Mouse (Mus musculus) kidney, postnatal 0 days (tissue): ENCODE data around the gene Yif1b. TPM values are rescaled to one million over a fixed set of nuclear protein-coding genes. Genes with fewer than 3 reads are reported as not detected.

Experiments used
- ATAC-seq: fragments of 200-750 bp; cut with Nextera tagmentation; replicated peaks from 2 replicates; pipeline ENCODE4 v1.8.0; 2017; ENCODE audit warnings: low read depth, moderate number of reproducible peaks, moderate TSS enrichment, moderate library complexity; ENCODE audit not compliant: low FRiP score
- DNase-seq: peaks from one replicate; pipeline ENCODE4 v3.0.0-alpha.2; 2016; ENCODE audit warnings: low spot score
- H3K27ac ChIP-seq: fragments of 300-500 bp; sonication (generic); 2 replicates; pipeline ENCODE4 v1.5.1; 2014; ENCODE audit warnings: mild to moderate bottlenecking
- H3K27me3 ChIP-seq: fragments of 300-500 bp; sonication (generic); 2 replicates; pipeline ENCODE4 v1.6.1; 2014; ENCODE audit warnings: low read length, mixed read lengths; ENCODE audit not compliant: insufficient read depth
- H3K36me3 ChIP-seq: fragments of 300-500 bp; sonication (generic); 2 replicates; pipeline ENCODE4 v1.6.1; 2014; ENCODE audit warnings: low read length, mixed read lengths; ENCODE audit not compliant: insufficient read depth
- H3K4me1 ChIP-seq: fragments of 300-500 bp; sonication (generic); replicated peaks from 2 replicates; pipeline ENCODE4 v1.6.1; 2014; ENCODE audit warnings: antibody characterized with exemption, low read length, mixed read lengths; ENCODE audit not compliant: insufficient read depth
- H3K4me2 ChIP-seq: fragments of 300-500 bp; sonication (generic); 2 replicates; pipeline ENCODE4 v1.6.1; 2014; ENCODE audit warnings: mild to moderate bottlenecking, low read length, moderate library complexity, mixed read lengths
- H3K4me3 ChIP-seq: fragments of 300-500 bp; sonication (generic); replicated peaks from 2 replicates; pipeline ENCODE4 v1.5.1; 2014; ENCODE audit warnings: low read depth, low read length
- H3K9ac ChIP-seq: fragments of 300-500 bp; sonication (generic); 2 replicates; pipeline ENCODE4 v1.6.1; 2014; ENCODE audit warnings: low read depth, low read length
- H3K9me3 ChIP-seq: fragments of 300-500 bp; sonication (generic); replicated peaks from 2 replicates; pipeline ENCODE4 v1.6.1; 2016; ENCODE audit warnings: low read length, inconsistent platforms, mixed read lengths
- CTCF ChIP-seq: IDR thresholded peaks from 2 replicates; pipeline ENCODE4 v1.5.1; 2016; ENCODE audit warnings: antibody characterized with exemption, low read depth, mild to moderate bottlenecking, moderate library complexity
- WGBS: fragments of 180-500 bp; shearing (Covaris S2); extraction: QIAGEN DNeasy Blood & Tissue Kit; methylation state at CpG from one replicate; pipeline ENCODE4 v1.1.7; 2014; 5-methylcytosine and 5-hydroxymethylcytosine counted together
- polyA plus RNA-seq: library from polyadenylated mRNA; unstranded; fragments of >200 nt; fragmentation: Nextera tagmentation; extraction: Ambion mirVana; gene quantifications from 2 replicates; pipeline ENCODE4 v1.2.1, GENCODE M21; 2015

Yif1b gene
- polyA plus RNA-seq, 1 experiment from 2014 or later: 121 TPM

GRCm38 (mm10) chr7:29251166-29251565, 13.0 kb downstream of the Yif1b start:
- no peak overlapping the region for H3K4me2 ChIP-seq
- ATAC-seq (no peak), DNase-seq (no peak)
- 68% methylated on average over 3 of the region's 3 CpGs for WGBS
- H3K4me3 ChIP-seq: no peak overlapping the region
- no peak overlapping the region for H3K27ac ChIP-seq
- H3K4me1 ChIP-seq: peaks cover 12% of the 10 kb centered on the region
- TF ChIP-seq CTCF: no peak
- H3K36me3 ChIP-seq: 0 out of 2 replicates have a peak, but pooled peaks cover 2% of the 10 kb centered on the region
- H3K9ac ChIP-seq: no peak overlapping the region
- no peaks in the 10 kb centered on the region for H3K27me3 ChIP-seq
- no peaks in the 10 kb centered on the region for H3K9me3 ChIP-seq

GRCm38 (mm10) chr7:29253842-29254241, 15.7 kb downstream of the Yif1b start:
- no peaks in the 10 kb centered on the region for H3K9me3 ChIP-seq
- no peak overlapping the region for H3K4me3 ChIP-seq
- no peak overlapping the region for H3K4me2 ChIP-seq
- no peaks in the 10 kb centered on the region for H3K27me3 ChIP-seq
- no peak overlapping the region for H3K9ac ChIP-seq
- H3K4me1 ChIP-seq: peaks cover 8% of the 10 kb centered on the region; the same call in 1 of the 2 replicates
- no peaks in the 10 kb centered on the region for H3K36me3 ChIP-seq
- ATAC-seq (peak; percentile 64; the same call in 1 of the 2 replicates), DNase-seq (peak; percentile 44)
- WGBS: 21% methylated on average over 5 of the region's 5 CpGs
- no peak for TF ChIP-seq CTCF
- no peak overlapping the region for H3K27ac ChIP-seq

GRCm38 (mm10) chr7:29255875-29256274, 17.7 kb downstream of the Yif1b start:
- Histone ChIP-seq H3K9me3 (no peaks in the 10 kb centered on the region), H3K4me2 (no peak overlapping the region), H3K4me3 (no peak overlapping the region), H3K36me3 (no peaks in the 10 kb centered on the region), H3K27ac (no peak overlapping the region), H3K4me1 (0 out of 2 replicates have a peak, but pooled peaks cover 8% of the 10 kb centered on the region), H3K9ac (no peak overlapping the region), H3K27me3 (no peaks in the 10 kb centered on the region)
- no peak for TF ChIP-seq CTCF
- ATAC-seq (no peak), DNase-seq (no peak)
- 74% methylated on average over 4 of the region's 4 CpGs for WGBS

- no peak overlapping the region for H3K9ac ChIP-seq
- no peak for TF ChIP-seq CTCF
- H3K36me3 ChIP-seq: no peaks in the 10 kb centered on the region
- H3K4me2 ChIP-seq: no peak overlapping the region
- no peaks in the 10 kb centered on the region for H3K27me3 ChIP-seq
- no peak overlapping the region for H3K4me3 ChIP-seq
- no peaks in the 10 kb centered on the region for H3K9me3 ChIP-seq
- H3K4me1 ChIP-seq: 0 out of 2 replicates have a peak, but pooled peaks cover 14% of the 10 kb centered on the region
- H3K27ac ChIP-seq: no peak overlapping the region
- no peak for ATAC-seq
- DNase-seq: no peak
- WGBS: 87% methylated on average over 1 of the region's 1 CpGs
These were observed 19.2 kb downstream of the Yif1b start for GRCm38 (mm10) chr7:29257368-29257767.

- H3K36me3 ChIP-seq: no peaks in the 10 kb centered on the region
- H3K9me3 ChIP-seq: no peaks in the 10 kb centered on the region
- H3K4me3 ChIP-seq: no peak overlapping the region
- 73% methylated on average over 10 of the region's 10 CpGs for WGBS
- no peaks in the 10 kb centered on the region for H3K27me3 ChIP-seq
- ATAC-seq: no peak; the same call in 1 of the 2 replicates
- TF ChIP-seq CTCF: no peak
- no peak overlapping the region for H3K27ac ChIP-seq
- no peak overlapping the region for H3K4me2 ChIP-seq
- no peak for DNase-seq
- H3K9ac ChIP-seq: no peak overlapping the region
- H3K4me1 ChIP-seq: 0 out of 2 replicates have a peak, but pooled peaks cover 5% of the 10 kb centered on the region
These were observed 21.9 kb downstream of the Yif1b start for GRCm38 (mm10) chr7:29259781-29260730.

GRCm38 (mm10) chr7:29262151-29262550, 24.0 kb downstream of the Yif1b start:
- no peaks in the 10 kb centered on the region for H3K36me3 ChIP-seq
- H3K4me3 ChIP-seq: no peak overlapping the region
- H3K27ac ChIP-seq: peak overlapping the region; percentile 50
- ATAC-seq (no peak), DNase-seq (peak; percentile 43)
- H3K4me1 ChIP-seq: 0 out of 2 replicates have a peak, but pooled peaks cover 5% of the 10 kb centered on the region
- 42% methylated on average over 6 of the region's 6 CpGs for WGBS
- H3K27me3 ChIP-seq: no peaks in the 10 kb centered on the region
- H3K4me2 ChIP-seq: no peak overlapping the region
- TF ChIP-seq CTCF: no peak
- 0 out of 2 replicates have a peak overlapping the region, but pooled peaks have one; percentile 13 for H3K9ac ChIP-seq
- no peaks in the 10 kb centered on the region for H3K9me3 ChIP-seq
